Mouse (Mus musculus): ENCODE results near the gene Gm9639.
"Not testable (repeated sequence)": the region's sequence is repeated elsewhere in the genome, so short reads cannot be mapped to it uniquely, and the experiment has no call there.

Gene Gm9639

GRCm38 (mm10) chr10:77752312-77752711 is 42.6 kb downstream of the Gm9639 start:
- DNase-seq, result not testable (repeated sequence)

DNA sequence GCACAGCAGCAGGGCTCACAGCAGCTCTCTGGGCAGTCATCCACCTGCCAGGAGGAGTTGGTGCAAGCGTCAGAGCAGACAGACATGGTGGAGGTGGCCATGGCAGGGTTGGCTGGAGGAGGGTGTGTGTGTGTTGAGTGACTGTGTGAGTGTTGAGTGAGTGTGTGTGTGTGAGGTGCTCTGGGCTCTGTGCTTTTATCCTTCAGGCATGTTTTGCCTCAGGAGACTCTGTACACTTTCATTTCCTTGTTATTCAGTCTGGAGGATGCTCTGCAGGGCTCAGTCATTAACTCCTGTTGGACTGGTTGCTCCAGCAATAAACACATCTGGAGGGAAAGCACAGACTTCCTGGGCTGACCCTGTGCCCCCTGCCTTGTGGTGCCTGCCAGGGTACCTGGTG is 43.6 kb downstream of the Gm9639 start, which contains the start of gene Gm9736:
Gene Gm9736 (minus strand): TSS at position 101 of the 400 bp plus-strand sequence.
- not testable (repeated sequence) for DNase-seq

DNA sequence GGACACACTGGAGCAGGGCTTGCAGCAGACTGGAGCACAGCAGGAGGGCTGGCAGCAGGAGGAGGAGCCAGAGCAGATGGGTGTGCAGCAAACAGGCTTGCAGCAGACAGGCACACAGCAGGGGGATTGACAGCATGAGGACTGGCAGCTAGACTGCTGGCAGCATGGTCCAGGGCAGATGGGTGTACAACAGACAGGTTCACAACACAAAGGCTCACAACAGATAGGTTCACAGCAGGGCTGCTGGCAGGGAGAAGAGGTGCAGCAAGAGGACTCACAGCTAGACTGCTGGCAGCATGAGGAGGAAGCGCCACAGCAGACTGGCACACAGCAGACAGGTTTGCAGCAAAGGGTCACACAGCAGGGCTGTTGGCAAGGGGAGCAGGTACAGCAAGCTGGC is 44.2 kb downstream of the Gm9639 start:
- peak; percentile 14 to 32 for DNase-seq
